Mouse (Mus musculus) heart, embryonic 10.5 days (tissue): ENCODE data around the gene Acad11. TPM values are rescaled to one million over a fixed set of nuclear protein-coding genes. Genes with fewer than 3 reads are reported as not detected.
A peak's percentile ranks its signal among the peaks of the same experiment; 100 is the strongest.

Source experiments
- DNase-seq: peaks from one replicate; pipeline ENCODE4 v3.0.0-alpha.2; 2017; ENCODE audit warnings: low spot score
- H3K27ac ChIP-seq: fragments of 300-500 bp; sonication (generic); 2 replicates; pipeline ENCODE4 v1.5.1; 2016; ENCODE audit warnings: mild to moderate bottlenecking
- H3K27me3 ChIP-seq: fragments of 300-500 bp; sonication (generic); 2 replicates; pipeline ENCODE4 v1.6.1; 2016; ENCODE audit warnings: mild to moderate bottlenecking; ENCODE audit not compliant: poor library complexity, insufficient read depth, severe bottlenecking
- H3K36me3 ChIP-seq: fragments of 300-500 bp; sonication (generic); 2 replicates; pipeline ENCODE4 v1.6.1; 2016; ENCODE audit warnings: mild to moderate bottlenecking, moderate library complexity
- H3K4me1 ChIP-seq: fragments of 300-500 bp; sonication (generic); 2 replicates; pipeline ENCODE4 v1.6.1; 2016; ENCODE audit warnings: mild to moderate bottlenecking
- H3K4me3 ChIP-seq: fragments of 300-500 bp; sonication (generic); 2 replicates; pipeline ENCODE4 v1.5.1; 2016; ENCODE audit warnings: mild to moderate bottlenecking, moderate library complexity
- H3K9me3 ChIP-seq: fragments of 300-500 bp; sonication (generic); 2 replicates; pipeline ENCODE4 v1.6.1; 2016; ENCODE audit warnings: mild to moderate bottlenecking, moderate library complexity
- WGBS: fragments of 180-500 bp; shearing (Covaris S2); methylation state at CpG from one replicate; pipeline ENCODE4 v1.1.7; 2016; 5-methylcytosine and 5-hydroxymethylcytosine counted together
- polyA plus RNA-seq: library from polyadenylated mRNA; unstranded; fragments of >200 nt; fragmentation: Nextera tagmentation; extraction: Ambion mirVana; gene quantifications from 2 replicates; pipeline ENCODE4 v1.2.1, GENCODE M21; 2016

The Acad11 gene
- polyA plus RNA-seq, result 9.1 and 10.1 TPM in 2 replicates

GRCm38 (mm10) chr9:104063244-104063961 is at the start of gene Acad11:
Gene Acad11 (plus strand): TSS chr9:104063377.
- Histone ChIP-seq H3K27me3 (no peaks in the 10 kb centered on the region), H3K4me3 (peak within 1 kb of the TSS; percentile 97), H3K27ac (peak within 1 kb of the TSS; percentile 92), H3K36me3 (peaks cover 17% of the 10 kb centered on the region), H3K4me1 (peaks cover 17% of the 10 kb centered on the region), H3K9me3 (no peaks in the 10 kb centered on the region)
- peak; percentile 94 for DNase-seq
- under 1% methylated on average over 29 of the region's 30 CpGs for WGBS

- Histone ChIP-seq H3K4me1 (no peaks in the 10 kb centered on the region), H3K27me3 (no peaks in the 10 kb centered on the region), H3K27ac (no peak overlapping the region), H3K4me3 (no peak overlapping the region), H3K9me3 (no peaks in the 10 kb centered on the region), H3K36me3 (peaks cover 60% of the 10 kb centered on the region)
- DNase-seq, result no peak
- WGBS, result 74% methylated on average over 1 of the region's 1 CpGs
Measured at GRCm38 (mm10) chr9:104014526-104014925, 48.7 kb upstream of the Acad11 start.

GRCm38 (mm10) chr9:104021026-104021425 is 42.2 kb upstream of the Acad11 start:
- Histone ChIP-seq H3K27ac (no peak overlapping the region), H3K4me1 (no peaks in the 10 kb centered on the region), H3K27me3 (no peaks in the 10 kb centered on the region), H3K4me3 (no peak overlapping the region), H3K9me3 (no peaks in the 10 kb centered on the region), H3K36me3 (peaks cover 69% of the 10 kb centered on the region)
- WGBS, result 88% methylated on average over 10 of the region's 10 CpGs
- no peak for DNase-seq

GRCm38 (mm10) chr9:104027186-104027585 is 36.0 kb upstream of the Acad11 start:
- Histone ChIP-seq H3K27ac (no peak overlapping the region), H3K9me3 (no peaks in the 10 kb centered on the region), H3K27me3 (no peaks in the 10 kb centered on the region), H3K36me3 (peaks cover 50% of the 10 kb centered on the region), H3K4me3 (no peak overlapping the region), H3K4me1 (no peaks in the 10 kb centered on the region)
- 93% methylated on average over 8 of the region's 8 CpGs for WGBS
- DNase-seq, result peak; percentile 56

- no peaks in the 10 kb centered on the region for H3K4me1 ChIP-seq
- WGBS, result 88% methylated on average over 11 of the region's 11 CpGs
- H3K36me3 ChIP-seq, result peaks cover 44% of the 10 kb centered on the region
Measured at GRCm38 (mm10) chr9:104029861-104030260, 33.3 kb upstream of the Acad11 start.

GRCm38 (mm10) chr9:104034231-104034630 is 28.9 kb upstream of the Acad11 start:
- no peaks in the 10 kb centered on the region for H3K9me3 ChIP-seq
- H3K27ac ChIP-seq, result no peak overlapping the region
- H3K4me1 ChIP-seq, result 0 out of 2 replicates have a peak, but pooled peaks cover 6% of the 10 kb centered on the region
- WGBS, result 82% methylated on average over 8 of the region's 8 CpGs
- peaks cover 29% of the 10 kb centered on the region for H3K36me3 ChIP-seq
- DNase-seq, result peak; percentile 62
- no peaks in the 10 kb centered on the region for H3K27me3 ChIP-seq
- no peak overlapping the region for H3K4me3 ChIP-seq

More at GRCm38 (mm10) chr9:104029861-104030260, 33.3 kb upstream of the Acad11 start:
- Histone ChIP-seq H3K27ac (no peak overlapping the region), H3K9me3 (no peaks in the 10 kb centered on the region), H3K4me3 (no peak overlapping the region), H3K27me3 (no peaks in the 10 kb centered on the region)
- peak; percentile 54 for DNase-seq

GRCm38 (mm10) chr9:104034718-104035117 is 28.5 kb upstream of the Acad11 start:
- 75% methylated on average over 6 of the region's 6 CpGs for WGBS
- DNase-seq, result no peak
- no peaks in the 10 kb centered on the region for H3K9me3 ChIP-seq
- 0 out of 2 replicates have a peak, but pooled peaks cover 6% of the 10 kb centered on the region for H3K4me1 ChIP-seq
- no peak overlapping the region for H3K4me3 ChIP-seq
- peaks cover 32% of the 10 kb centered on the region for H3K36me3 ChIP-seq
- no peak overlapping the region for H3K27ac ChIP-seq
- no peaks in the 10 kb centered on the region for H3K27me3 ChIP-seq

GRCm38 (mm10) chr9:104035261-104036015 is 27.7 kb upstream of the Acad11 start:
- Histone ChIP-seq H3K27me3 (no peaks in the 10 kb centered on the region), H3K36me3 (peaks cover 32% of the 10 kb centered on the region), H3K4me3 (no peak overlapping the region), H3K9me3 (no peaks in the 10 kb centered on the region), H3K4me1 (0 out of 2 replicates have a peak, but pooled peaks cover 6% of the 10 kb centered on the region), H3K27ac (no peak overlapping the region)
- peak; percentile 87 for DNase-seq
- 49% methylated on average over 24 of the region's 24 CpGs for WGBS

GRCm38 (mm10) chr9:104038266-104038665 is 24.9 kb upstream of the Acad11 start:
- Histone ChIP-seq H3K36me3 (peaks cover 23% of the 10 kb centered on the region), H3K9me3 (no peaks in the 10 kb centered on the region), H3K27ac (no peak overlapping the region), H3K27me3 (no peaks in the 10 kb centered on the region), H3K4me1 (0 out of 2 replicates have a peak, but pooled peaks cover 6% of the 10 kb centered on the region), H3K4me3 (no peak overlapping the region)
- peak; percentile 33 for DNase-seq
- WGBS, result 85% methylated on average over 13 of the region's 13 CpGs

GRCm38 (mm10) chr9:104039031-104039695 is 24.0 kb upstream of the Acad11 start:
- Histone ChIP-seq H3K36me3 (peaks cover 21% of the 10 kb centered on the region), H3K27ac (no peak overlapping the region), H3K27me3 (no peaks in the 10 kb centered on the region), H3K9me3 (no peaks in the 10 kb centered on the region), H3K4me1 (0 out of 2 replicates have a peak, but pooled peaks cover 6% of the 10 kb centered on the region), H3K4me3 (no peak overlapping the region)
- WGBS, result 91% methylated on average over 21 of the region's 21 CpGs
- DNase-seq, result peak; percentile 65

- Histone ChIP-seq H3K9me3 (no peaks in the 10 kb centered on the region), H3K4me1 (0 out of 2 replicates have a peak, but pooled peaks cover 6% of the 10 kb centered on the region), H3K36me3 (peaks cover 21% of the 10 kb centered on the region), H3K27me3 (no peaks in the 10 kb centered on the region), H3K27ac (no peak overlapping the region), H3K4me3 (no peak overlapping the region)
- DNase-seq, result no peak
- 88% methylated on average over 4 of the region's 4 CpGs for WGBS
Measured at GRCm38 (mm10) chr9:104039742-104040141, 23.4 kb upstream of the Acad11 start.

GRCm38 (mm10) chr9:104040362-104040761 is 22.8 kb upstream of the Acad11 start, which contains the start of gene Gm28305:
Gene Gm28305 (plus strand): TSS chr9:104040662.
- Histone ChIP-seq H3K27ac (no peak within 1 kb of the TSS), H3K9me3 (no peaks in the 10 kb centered on the region), H3K4me3 (no peak within 1 kb of the TSS), H3K27me3 (no peaks in the 10 kb centered on the region), H3K4me1 (0 out of 2 replicates have a peak, but pooled peaks cover 6% of the 10 kb centered on the region), H3K36me3 (peaks cover 21% of the 10 kb centered on the region)
- 64% methylated on average over 2 of the region's 2 CpGs for WGBS
- DNase-seq, result peak; percentile 3
